9 mouse cellular contexts compared by ENCODE assay signal in genomic region chr13:80806172-80806571, GRCm38 (mm10).
DNase-seq lines count a peak whose midpoint lies in the region; ATAC-seq and TF ChIP-seq lines count a peak whose summit lies in the region.
"Had no signal": no experiment of that assay in that cellular context is flagged by ENCODE, and none has a peak within 500 bp of the region (broad histone marks: within the 10 kb centered on the region; RNA-seq: fewer than 3 reads in every experiment).

No protein-coding gene starts in this region.

- 42% methylated on average over 2 of the region's 2 CpGs for WGBS in spleen, adult 2 months

- TF ChIP-seq POLR2A in spleen, adult 2 months (IDR thresholded peaks at IDR 0.05; ENCODE audit: low read depth, low read length) = no peak

- ATAC-seq in cerebellum, adult (ENCODE audit: insufficient number of reproducible peaks, low FRiP score, low TSS enrichment) = no peak

- no peak overlapping the region for H3K4me3 ChIP-seq in spleen, adult 2 months (ENCODE audit: extremely low read depth, insufficient read depth, insufficient read length)
- H3K4me3 ChIP-seq: heart, embryonic 15.5 days had no signal

- no peaks in the 10 kb centered on the region for H3K36me3 ChIP-seq in spleen, adult 2 months (ENCODE audit: control insufficient read depth, insufficient read depth, low read length)
- no peaks in the 10 kb centered on the region for H3K36me3 ChIP-seq in splenic B cell, adult 2 months (ENCODE audit: control insufficient read depth, insufficient read depth, low read length, poor library complexity, severe bottlenecking)
- H3K36me3 ChIP-seq: heart, embryonic 15.5 days had no signal

- TF ChIP-seq CTCF in spleen, adult 2 months (IDR thresholded peaks at IDR 0.05; ENCODE audit: extremely low read depth, insufficient read depth, insufficient read length, insufficient replicate concordance) = peak; percentile 0; the same call in 1 of the 2 replicates

- DNase-seq in cerebellum, adult 18-20 months = peak; percentile 5 to 13
- no peak for DNase-seq in spleen, adult 2 months (ENCODE audit: low read depth in 1 of 2, low spot score in 2 of 2)
- DNase-seq in spleen, postnatal 36 days (ENCODE audit: low spot score in 2 of 2) = no peak
- peak; percentile 82 for DNase-seq in embryo, embryonic 10.5 days (ENCODE audit: low spot score)
- DNase-seq in kidney, adult 11 months = peak; percentile 2
- DNase-seq in lung, postnatal 14 days = peak; percentile 41
- peak; percentile 9 for DNase-seq in splenic B cell, adult 2 months (ENCODE audit: low read depth, low spot score)

- H3K27me3 ChIP-seq in spleen, adult 2 months (ENCODE audit: control insufficient read depth, insufficient read depth, low read length) = no peaks in the 10 kb centered on the region
- H3K27me3 ChIP-seq in splenic B cell, adult 2 months (ENCODE audit: control insufficient read depth, insufficient read depth, low read length, poor library complexity, severe bottlenecking) = no peaks in the 10 kb centered on the region
- H3K27me3 ChIP-seq: heart, embryonic 15.5 days had no signal

- H3K4me1 ChIP-seq in spleen, adult 2 months (ENCODE audit: control insufficient read depth, insufficient read depth, insufficient read length) = no peaks in the 10 kb centered on the region
- H3K4me1 ChIP-seq: heart, embryonic 15.5 days had no signal

- H3K27ac ChIP-seq in spleen, adult 2 months (ENCODE audit: insufficient read depth, low read length) = no peak overlapping the region
- H3K27ac ChIP-seq: heart, embryonic 15.5 days had no signal

Comparison
In these comparisons a context has a peak if more than half of its experiments do, and no peak if none do; other contexts are left out.
1. DNase-seq: peak in cerebellum, adult 18-20 months (2 of 2), embryo, embryonic 10.5 days (single experiment), kidney, adult 11 months (single experiment), lung, postnatal 14 days (single experiment) and splenic B cell, adult 2 months (single experiment); none in spleen, adult 2 months (0 of 2) and spleen, postnatal 36 days (0 of 2).